Mouse (Mus musculus) spleen, postnatal 10 days (tissue): ENCODE data around the gene Fcer1a.
"Not testable (repeated sequence)": the region's sequence is repeated elsewhere in the genome, so short reads cannot be mapped to it uniquely, and the experiment has no call there.

Experiments
- DNase-seq, 2 experiments: peaks; one replicate each; pipeline ENCODE4 v3.0.0; 2021 to 2022; ENCODE audit warnings: low spot score in 2 of 2

Fcer1a gene

DNA sequence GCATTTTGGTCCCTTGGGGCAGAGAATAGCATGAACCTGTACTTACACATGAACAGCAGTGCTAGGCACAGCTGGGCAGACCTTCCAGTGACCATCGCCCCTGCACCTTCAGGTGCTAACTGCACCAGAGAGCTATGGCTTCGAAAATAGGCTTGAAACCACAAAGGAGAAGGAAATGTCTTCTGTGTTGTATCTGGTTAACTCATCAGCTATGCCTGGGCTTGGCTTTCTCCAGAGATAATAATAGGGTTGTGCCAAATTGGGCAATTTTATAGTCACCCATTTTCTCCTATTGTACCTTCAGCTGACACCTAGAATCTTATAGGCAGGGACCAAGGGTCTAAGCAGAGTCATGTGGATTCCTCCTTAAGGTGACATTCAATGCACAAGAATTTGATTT is at the start of gene Fcer1a:
TSS of gene Fcer1a (minus strand) at position 134 of the 400 bp plus-strand sequence.
- DNase-seq, result no peak

DNA sequence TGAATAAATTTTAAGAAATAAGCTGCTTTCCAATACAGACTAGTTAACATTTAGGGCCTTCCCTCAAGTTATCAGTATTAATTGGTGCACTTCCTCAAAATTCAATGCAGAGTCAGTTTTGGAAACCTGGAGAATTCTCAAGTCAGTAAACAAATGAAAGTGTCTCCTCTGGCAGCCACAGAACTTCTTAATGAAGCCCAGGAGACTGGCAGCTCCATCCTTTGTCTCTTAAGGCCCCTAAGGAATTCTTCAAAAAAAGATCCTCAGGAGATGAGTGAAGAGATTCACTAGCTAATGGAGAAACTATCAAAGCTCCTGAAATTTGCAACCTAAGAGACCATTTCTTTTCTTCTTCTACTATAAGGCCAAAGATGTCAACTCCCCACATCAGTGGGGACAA is 38.7 kb upstream of the Fcer1a start, which contains the start of gene Olfr418:
TSS of gene Olfr418 (plus strand) at position 301 of the 400 bp plus-strand sequence.
- no peak for DNase-seq

DNA sequence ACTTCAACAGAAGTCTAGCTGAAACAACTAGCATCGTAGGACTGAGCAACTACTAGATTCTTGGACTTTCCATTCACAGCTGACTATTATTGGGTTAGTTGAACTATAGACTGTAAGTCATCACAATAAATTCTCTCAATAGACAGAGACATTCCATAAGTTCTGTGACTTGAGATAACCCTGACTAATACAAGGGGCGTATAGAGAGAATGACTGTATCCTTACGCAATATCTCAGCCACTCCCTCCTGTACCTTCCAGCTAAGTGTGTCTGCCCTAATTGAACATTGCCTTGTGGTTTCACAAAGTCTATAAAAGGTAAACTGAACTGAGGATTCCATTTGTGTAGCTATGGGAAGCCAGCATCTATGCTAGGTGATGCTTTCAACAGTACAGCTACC is 22.9 kb upstream of the Fcer1a start:
- no peak for DNase-seq

DNA sequence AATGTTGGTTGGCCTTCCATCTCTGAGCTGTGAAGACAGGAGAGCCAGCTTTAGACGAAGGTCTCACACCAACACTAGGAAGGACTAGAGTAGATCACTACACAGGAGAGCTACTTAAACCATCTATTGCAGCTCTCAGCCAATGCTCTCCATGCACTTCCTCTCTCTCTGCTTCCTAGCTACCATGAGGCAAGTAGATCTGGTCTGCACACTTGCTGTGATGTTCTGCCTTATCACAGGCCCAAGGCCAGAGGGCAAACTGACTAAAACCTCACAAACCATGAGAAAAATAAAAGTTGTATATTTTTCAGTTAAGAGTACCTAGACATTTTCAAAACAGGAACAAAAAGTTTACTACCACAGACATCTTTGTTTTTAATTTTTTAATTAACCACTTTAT is 10.0 kb upstream of the Fcer1a start:
- not testable (repeated sequence) for DNase-seq

DNA sequence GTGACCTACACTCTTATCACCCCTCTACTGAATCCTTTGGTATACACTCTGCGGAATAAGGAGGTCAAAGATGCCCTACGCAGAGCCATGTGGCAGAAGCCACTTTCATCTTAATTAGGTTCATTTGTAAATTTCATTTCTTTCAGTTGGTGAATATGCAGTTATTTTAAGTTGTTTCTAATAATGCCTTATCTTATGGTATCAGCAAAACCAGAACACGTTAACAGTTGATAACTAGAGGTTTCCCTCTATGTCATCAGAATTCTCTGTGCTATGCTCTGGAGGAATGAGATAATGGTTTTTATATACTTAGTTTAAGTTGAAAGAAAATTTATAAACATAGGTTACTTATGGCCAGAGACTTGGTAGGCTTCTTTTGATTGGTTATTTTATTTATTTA is 10.5 kb downstream of the Fcer1a start:
- no peak for DNase-seq

DNA sequence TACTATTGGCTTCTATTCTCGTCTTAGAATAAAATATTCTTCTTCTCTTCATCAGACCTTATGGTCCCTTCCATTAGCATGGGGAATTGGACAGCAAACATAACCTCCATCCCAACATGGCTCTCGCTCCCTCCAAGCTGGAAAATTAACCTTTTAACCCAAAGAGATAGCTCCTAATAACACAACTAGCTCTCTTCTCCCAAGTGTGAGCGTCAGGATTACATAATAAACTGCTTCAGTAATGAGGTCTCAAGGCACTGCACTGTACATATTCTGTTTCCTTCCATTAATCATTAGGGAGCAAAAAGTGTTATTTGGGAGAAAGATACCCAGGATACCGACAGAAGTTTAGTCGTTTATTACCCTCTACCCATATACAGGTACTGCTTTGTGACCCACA is 14.9 kb downstream of the Fcer1a start, which contains the start of gene Olfr1404:
TSS of gene Olfr1404 (plus strand) at position 301 of the 400 bp plus-strand sequence.
- no peak for DNase-seq

DNA sequence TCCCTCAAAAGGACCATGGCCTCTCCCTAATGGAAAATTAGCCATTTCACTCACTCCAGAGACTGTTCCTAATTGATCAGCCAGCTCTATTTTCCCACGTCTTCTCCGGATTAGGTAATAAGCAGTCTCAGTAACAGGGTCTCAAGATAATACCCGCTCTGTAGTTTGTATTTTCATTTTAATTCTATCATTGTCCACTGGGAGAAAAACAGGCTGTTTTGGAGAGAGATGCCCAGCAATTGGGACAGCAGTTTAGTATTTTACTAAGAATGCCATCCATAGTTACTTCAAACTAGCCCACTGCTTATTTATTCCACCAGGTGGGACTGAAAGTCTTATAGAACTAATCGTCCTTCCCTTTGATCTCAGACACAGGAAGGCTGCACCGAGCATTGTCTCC is 29.5 kb downstream of the Fcer1a start, which contains the start of gene Olfr218:
TSS of gene Olfr218 (plus strand) at position 301 of the 400 bp plus-strand sequence.
- DNase-seq, result no peak

DNA sequence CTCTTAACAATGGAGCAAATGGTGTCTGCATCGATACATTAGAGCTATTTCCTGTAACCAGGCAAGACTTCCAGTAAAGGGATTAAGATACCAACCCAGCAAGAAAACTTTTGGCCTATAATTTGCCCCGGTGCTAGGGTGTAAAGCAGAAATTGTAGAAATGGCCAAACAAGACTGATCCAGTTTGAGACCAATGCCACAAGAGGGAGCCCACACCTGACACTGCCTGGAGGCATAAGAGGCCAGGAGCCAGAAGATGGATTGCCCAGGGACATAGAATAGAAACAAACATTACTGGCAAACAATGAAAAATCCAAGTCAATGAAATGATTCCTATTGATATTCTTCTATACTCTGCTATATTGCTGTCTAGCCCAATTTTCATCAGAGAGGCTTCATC is 30.7 kb downstream of the Fcer1a start:
- DNase-seq, result no peak

DNA sequence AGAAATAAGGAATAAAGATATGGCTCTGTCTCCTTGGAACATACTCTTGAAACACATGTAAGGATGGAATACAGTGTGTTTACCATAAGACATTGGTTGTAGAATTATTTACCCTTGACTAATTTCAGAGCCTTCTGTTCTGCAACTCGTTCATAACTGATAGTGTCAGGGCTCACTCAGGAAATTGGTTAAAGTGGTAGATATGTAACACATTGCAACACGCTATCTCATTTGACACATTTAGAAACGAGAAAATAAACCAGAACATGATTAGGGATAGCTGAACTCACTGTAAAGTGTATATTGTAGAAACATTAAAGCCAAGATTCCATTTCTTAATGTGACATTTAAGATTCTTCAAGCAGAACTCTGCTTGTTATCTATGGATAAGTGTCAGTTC is 35.0 kb downstream of the Fcer1a start:
- DNase-seq, result no peak

DNA sequence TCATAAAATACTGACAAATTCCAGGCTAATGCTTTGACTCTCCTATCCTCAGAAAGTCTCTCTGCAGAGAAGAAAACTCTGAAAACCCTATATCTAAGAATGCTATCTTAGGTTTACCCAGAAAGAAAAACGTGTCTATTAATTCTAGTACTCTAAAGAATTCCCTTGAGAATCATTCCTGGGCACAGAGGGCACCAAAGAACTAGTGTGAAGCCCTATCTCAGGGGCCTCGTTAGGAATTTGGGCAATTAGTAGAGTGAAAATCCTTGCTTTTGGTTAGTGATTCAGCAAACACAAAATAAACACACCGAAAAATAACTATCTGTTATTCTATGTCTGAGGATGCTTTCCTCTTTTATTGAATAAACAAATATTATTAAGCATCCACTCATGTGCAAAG is 36.5 kb downstream of the Fcer1a start, which contains the start of gene Olfr1406:
TSS of gene Olfr1406 (minus strand) at position 101 of the 400 bp plus-strand sequence.
- DNase-seq, result no peak

DNA sequence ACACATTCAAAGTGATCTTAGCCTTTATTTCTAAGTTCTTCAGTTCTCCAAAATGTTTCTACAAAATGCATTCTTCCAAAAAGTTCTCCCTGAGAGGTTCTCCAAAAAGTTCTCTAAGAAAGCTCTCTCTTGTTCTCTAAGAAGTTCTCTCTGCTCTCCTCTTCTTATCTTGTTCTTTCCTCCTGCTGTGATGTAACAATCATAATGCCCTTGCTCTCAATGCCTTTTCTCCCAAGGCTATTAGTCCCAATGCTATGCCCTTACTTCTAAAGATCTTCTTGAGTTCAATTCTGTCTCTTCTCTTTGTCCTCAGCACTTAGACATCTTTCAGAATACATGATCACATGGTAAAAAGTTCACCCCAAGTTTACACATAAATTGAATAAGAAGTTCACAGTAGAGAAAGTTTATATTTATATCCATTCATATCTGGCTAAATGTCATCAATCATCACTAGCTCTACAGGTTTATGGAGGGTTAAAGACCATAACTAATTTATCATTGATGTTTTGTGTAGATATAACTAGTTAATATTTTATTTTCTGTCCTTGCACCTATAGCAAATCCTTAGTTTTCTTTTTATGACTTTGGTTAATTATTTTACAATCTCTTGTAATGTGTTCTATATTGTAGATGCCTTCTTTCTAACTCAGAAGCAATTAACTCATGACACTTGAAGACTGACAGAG is 52.7 kb downstream of the Fcer1a start:
- no peak for DNase-seq
